Mouse (Mus musculus) forebrain, postnatal 0 days (tissue): ENCODE results near the gene Mrvi1. TPM values are rescaled to one million over a fixed set of nuclear protein-coding genes. Genes with fewer than 3 reads are reported as not detected.

Source experiments
- ATAC-seq: fragments of 200-750 bp; cut with Nextera tagmentation; 2 replicates; pipeline ENCODE4 v1.8.0; 2017; ENCODE audit warnings: mild to moderate bottlenecking, moderate library complexity
- DNase-seq: peaks from one replicate; pipeline ENCODE4 v3.0.0-alpha.2; 2015
- H3K27ac ChIP-seq: fragments of 300-500 bp; sonication (generic); 2 replicates; pipeline ENCODE4 v1.5.1; 2014; ENCODE audit warnings: low read depth, mild to moderate bottlenecking, antibody characterized with exemption, low read length, moderate library complexity, mixed read lengths
- H3K27me3 ChIP-seq: fragments of 300-500 bp; sonication (generic); 2 replicates; pipeline ENCODE4 v1.6.1; 2014; ENCODE audit warnings: mild to moderate bottlenecking, low read length, mixed read lengths; ENCODE audit not compliant: insufficient read depth
- H3K36me3 ChIP-seq: fragments of 300-500 bp; sonication (generic); 2 replicates; pipeline ENCODE4 v1.6.1; 2014; ENCODE audit warnings: mild to moderate bottlenecking, moderate library complexity; ENCODE audit not compliant: insufficient read depth
- H3K4me1 ChIP-seq: fragments of 300-500 bp; sonication (generic); 2 replicates; pipeline ENCODE4 v1.6.1; 2014; ENCODE audit warnings: antibody characterized with exemption; ENCODE audit not compliant: insufficient read depth
- H3K4me2 ChIP-seq: fragments of 300-500 bp; sonication (generic); 2 replicates; pipeline ENCODE4 v1.6.1; 2014; ENCODE audit warnings: low read depth, mild to moderate bottlenecking, moderate library complexity
- H3K4me3 ChIP-seq: fragments of 300-500 bp; sonication (generic); 2 replicates; pipeline ENCODE4 v1.5.1; 2014; ENCODE audit warnings: low read depth, low read length, mixed read lengths
- H3K9ac ChIP-seq: fragments of 300-500 bp; sonication (generic); 2 replicates; pipeline ENCODE4 v1.6.1; 2014; ENCODE audit warnings: mild to moderate bottlenecking
- H3K9me3 ChIP-seq: fragments of 300-500 bp; sonication (generic); 2 replicates; pipeline ENCODE4 v1.6.1; 2016; ENCODE audit warnings: low read length
- CTCF ChIP-seq: sonication (generic); IDR thresholded peaks from 2 replicates; pipeline ENCODE4 v1.5.1; 2016; ENCODE audit warnings: antibody characterized with exemption, control low read depth, low read depth
- WGBS: fragments of 180-500 bp; shearing (Covaris S2); extraction: QIAGEN DNeasy Blood & Tissue Kit; methylation state at CpG from one replicate; pipeline ENCODE4 v1.1.7; 2014; 5-methylcytosine and 5-hydroxymethylcytosine counted together
- polyA plus RNA-seq: library from polyadenylated mRNA; unstranded; fragments of >200 nt; fragmentation: Nextera tagmentation; extraction: Ambion mirVana; gene quantifications from 2 replicates; pipeline ENCODE4 v1.2.1, GENCODE M21; 2015
- total RNA-seq: library from RNA; depleted of rRNA; stranded (reverse); fragments of >200 nt; gene quantifications from 2 replicates; pipeline ENCODE4 v1.2.3, GENCODE M21; 2014

Mrvi1 gene
- total and polyA plus RNA-seq, 2 experiments from 2014 or later, result 0.44 to 2.7 TPM

- H3K36me3 ChIP-seq, result no peaks in the 10 kb centered on the region
- no peak overlapping the region for H3K4me2 ChIP-seq
- no peaks in the 10 kb centered on the region for H3K9me3 ChIP-seq
- no peaks in the 10 kb centered on the region for H3K4me1 ChIP-seq
- no peak overlapping the region for H3K4me3 ChIP-seq
- H3K27me3 ChIP-seq, result no peaks in the 10 kb centered on the region
- no peak for TF ChIP-seq CTCF
- no peak overlapping the region for H3K9ac ChIP-seq
- DNase-seq (no peak), ATAC-seq (no peak)
- no peak overlapping the region for H3K27ac ChIP-seq
- 67% methylated on average over 9 of the region's 9 CpGs for WGBS
These were observed 19.2 kb downstream of the Mrvi1 start for GRCm38 (mm10) chr7:110962943-110963654.

- no peak for DNase-seq
- Histone ChIP-seq H3K4me3 (no peak overlapping the region), H3K27me3 (no peaks in the 10 kb centered on the region), H3K9me3 (no peaks in the 10 kb centered on the region), H3K9ac (no peak overlapping the region), H3K36me3 (no peaks in the 10 kb centered on the region), H3K4me2 (no peak overlapping the region), H3K27ac (no peak overlapping the region), H3K4me1 (no peaks in the 10 kb centered on the region)
- no peak for ATAC-seq
- no peak for TF ChIP-seq CTCF
- 86% methylated on average over 3 of the region's 3 CpGs for WGBS
These were observed 19.8 kb downstream of the Mrvi1 start for GRCm38 (mm10) chr7:110962497-110962896.

- no peaks in the 10 kb centered on the region for H3K36me3 ChIP-seq
- TF ChIP-seq CTCF, result no peak
- no peak overlapping the region for H3K9ac ChIP-seq
- no peaks in the 10 kb centered on the region for H3K4me1 ChIP-seq
- DNase-seq (no peak), ATAC-seq (no peak)
- no peak overlapping the region for H3K4me2 ChIP-seq
- H3K4me3 ChIP-seq, result no peak overlapping the region
- H3K9me3 ChIP-seq, result no peaks in the 10 kb centered on the region
- H3K27me3 ChIP-seq, result no peaks in the 10 kb centered on the region
- H3K27ac ChIP-seq, result no peak overlapping the region
- WGBS, result 92% methylated on average over 14 of the region's 14 CpGs
These were observed 25.7 kb downstream of the Mrvi1 start for GRCm38 (mm10) chr7:110956422-110957170.

GRCm38 (mm10) chr7:110955576-110955975 lies 26.7 kb downstream of the Mrvi1 start:
- 74% methylated on average over 2 of the region's 2 CpGs for WGBS
- Histone ChIP-seq H3K9me3 (no peaks in the 10 kb centered on the region), H3K4me1 (no peaks in the 10 kb centered on the region), H3K4me3 (no peak overlapping the region), H3K9ac (no peak overlapping the region), H3K27me3 (no peaks in the 10 kb centered on the region), H3K4me2 (no peak overlapping the region), H3K36me3 (no peaks in the 10 kb centered on the region), H3K27ac (no peak overlapping the region)
- DNase-seq, result no peak
- no peak for TF ChIP-seq CTCF
- ATAC-seq, result no peak

GRCm38 (mm10) chr7:110954072-110954858 lies 28.0 kb downstream of the Mrvi1 start:
- no peak for ATAC-seq
- H3K4me1 ChIP-seq, result no peaks in the 10 kb centered on the region
- DNase-seq, result no peak
- 87% methylated on average over 6 of the region's 6 CpGs for WGBS
- no peak overlapping the region for H3K9ac ChIP-seq
- TF ChIP-seq CTCF, result no peak
- H3K4me2 ChIP-seq, result no peak overlapping the region
- no peak overlapping the region for H3K4me3 ChIP-seq
- H3K27ac ChIP-seq, result no peak overlapping the region
- H3K36me3 ChIP-seq, result no peaks in the 10 kb centered on the region
- H3K9me3 ChIP-seq, result no peaks in the 10 kb centered on the region
- no peaks in the 10 kb centered on the region for H3K27me3 ChIP-seq

GRCm38 (mm10) chr7:110953210-110953609 lies 29.1 kb downstream of the Mrvi1 start:
- no peak for DNase-seq

GRCm38 (mm10) chr7:110950621-110950925 lies 31.7 kb downstream of the Mrvi1 start:
- Histone ChIP-seq H3K27me3 (no peaks in the 10 kb centered on the region), H3K4me2 (no peak overlapping the region), H3K4me1 (no peaks in the 10 kb centered on the region), H3K9me3 (no peaks in the 10 kb centered on the region), H3K36me3 (no peaks in the 10 kb centered on the region), H3K9ac (no peak overlapping the region), H3K4me3 (no peak overlapping the region), H3K27ac (no peak overlapping the region)
- ATAC-seq, result no peak
- no peak for DNase-seq
- TF ChIP-seq CTCF, result no peak

More at GRCm38 (mm10) chr7:110953210-110953609, 29.1 kb downstream of the Mrvi1 start:
- no peak overlapping the region for H3K4me3 ChIP-seq
- no peak overlapping the region for H3K27ac ChIP-seq
- TF ChIP-seq CTCF, result no peak
- H3K36me3 ChIP-seq, result no peaks in the 10 kb centered on the region
- 65% methylated on average over 1 of the region's 1 CpGs for WGBS
- H3K4me2 ChIP-seq, result no peak overlapping the region
- ATAC-seq, result no peak
- no peaks in the 10 kb centered on the region for H3K9me3 ChIP-seq
- no peaks in the 10 kb centered on the region for H3K4me1 ChIP-seq
- H3K9ac ChIP-seq, result no peak overlapping the region
- no peaks in the 10 kb centered on the region for H3K27me3 ChIP-seq
